Mouse (Mus musculus) kidney, postnatal 25 days (tissue): Measurements from ENCODE around the gene Stk39.

Experiments used
- DNase-seq, 2 experiments: peaks; one replicate each; pipeline ENCODE4 v3.0.0; 2021; ENCODE audit warnings: mixed read lengths in 2 of 2

Gene Stk39

GRCm38 (mm10) chr2:68336913-68337312, 135.2 kb downstream of the Stk39 start:
- no peak for DNase-seq

DNA sequence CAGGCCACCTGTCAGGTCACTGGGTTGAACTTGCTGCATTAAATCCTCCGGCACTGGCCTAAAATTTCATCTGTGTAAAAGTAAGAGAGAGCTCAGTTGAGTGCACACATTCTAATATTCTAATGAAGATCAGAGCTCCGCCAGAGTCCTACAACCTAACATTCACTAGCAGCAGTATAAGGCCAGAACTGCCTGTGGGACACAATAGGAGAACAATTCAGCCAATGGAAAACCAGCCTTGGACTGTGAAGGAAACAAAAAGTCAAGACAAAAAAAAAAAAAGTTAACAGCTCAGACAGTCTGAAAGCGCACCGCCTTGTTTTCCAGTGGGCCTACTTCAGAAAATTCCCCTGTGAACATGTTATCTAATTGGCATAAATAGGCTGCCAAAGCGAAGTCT, 137.1 kb downstream of the Stk39 start:
- DNase-seq: no peak

GRCm38 (mm10) chr2:68325306-68325705, 146.8 kb downstream of the Stk39 start:
- no peak for DNase-seq

DNA sequence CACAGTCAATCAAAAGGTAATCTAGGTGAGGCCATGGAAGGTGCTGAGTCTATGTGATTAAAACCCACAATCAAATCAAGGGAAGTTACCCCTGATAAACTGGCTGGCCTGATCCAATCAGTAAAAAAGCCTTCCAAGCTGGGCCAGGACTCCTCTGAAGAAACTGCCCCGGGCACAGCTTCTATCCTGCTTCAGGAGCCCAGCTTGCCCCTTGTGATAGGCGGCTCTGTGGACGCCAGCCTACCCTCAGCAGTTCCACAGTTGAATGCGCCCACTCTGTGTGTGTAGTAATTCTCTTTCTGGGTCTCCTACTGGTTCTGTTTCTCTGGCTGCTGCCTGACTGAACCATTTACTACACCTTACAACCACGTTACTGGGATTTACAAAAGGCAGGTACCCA, 150.8 kb downstream of the Stk39 start:
- no peak for DNase-seq

DNA sequence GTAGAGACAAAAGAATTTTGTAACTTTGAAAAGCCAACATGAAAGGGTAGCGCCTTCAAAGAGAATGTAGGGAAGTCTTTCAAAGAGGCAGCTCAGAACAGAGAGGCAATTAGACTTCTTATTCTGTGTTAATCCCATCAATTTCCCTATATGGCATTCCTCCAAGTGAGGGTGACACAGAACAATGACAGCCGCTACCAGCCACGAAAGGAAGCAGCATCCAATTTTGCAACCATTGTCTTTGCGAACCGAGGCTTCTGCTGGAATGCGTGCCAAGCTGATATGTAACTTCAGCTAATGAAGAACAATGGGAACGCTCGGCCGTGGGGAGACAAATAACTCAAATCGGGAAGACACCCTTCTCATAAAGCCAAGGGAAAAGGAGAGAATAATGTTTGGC, 151.4 kb downstream of the Stk39 start:
- peak; percentile 36 to 53 for DNase-seq

GRCm38 (mm10) chr2:68318452-68318851, 153.6 kb downstream of the Stk39 start:
- no peak for DNase-seq

DNA sequence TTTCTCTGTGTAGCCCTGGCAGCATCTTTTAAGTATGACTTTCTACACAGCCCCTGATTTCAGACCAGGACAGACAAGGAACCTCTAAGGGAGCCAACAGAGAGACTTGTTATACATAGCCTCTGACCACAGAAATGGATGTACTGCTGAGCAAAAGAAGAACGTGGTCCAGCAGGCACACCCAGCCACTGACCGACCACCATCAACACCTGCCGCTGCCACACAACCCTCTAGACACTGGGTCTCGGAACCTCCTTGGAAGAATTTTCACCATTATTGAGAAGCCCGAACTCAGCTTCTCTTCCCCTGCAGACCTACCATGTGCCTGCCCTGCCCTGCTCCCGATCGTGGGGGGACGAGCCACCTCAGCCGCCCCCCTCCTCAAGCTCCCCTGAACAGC, 154.2 kb downstream of the Stk39 start:
- DNase-seq: no peak

DNA sequence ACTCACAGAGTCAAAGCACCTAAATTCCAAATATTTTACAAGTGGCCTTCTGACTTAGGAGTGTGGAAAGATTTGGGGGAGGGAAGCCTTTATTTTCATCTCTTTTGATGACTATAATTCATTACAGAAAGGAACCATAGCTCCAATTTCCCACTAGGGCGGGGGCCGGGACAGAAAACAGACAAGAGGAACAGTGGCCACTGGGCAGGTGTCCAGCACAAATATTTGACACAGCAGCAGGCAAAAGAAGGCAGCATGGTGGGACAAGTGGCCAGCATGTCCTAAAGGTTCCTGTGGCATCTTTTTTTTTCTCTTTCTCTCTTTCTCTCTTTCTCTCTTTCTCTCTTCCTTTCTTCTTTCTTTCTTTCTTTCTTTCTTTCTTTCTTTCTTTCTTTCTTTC, 154.6 kb downstream of the Stk39 start:
- DNase-seq: peak in 1 of 2 experiments; percentile 41

DNA sequence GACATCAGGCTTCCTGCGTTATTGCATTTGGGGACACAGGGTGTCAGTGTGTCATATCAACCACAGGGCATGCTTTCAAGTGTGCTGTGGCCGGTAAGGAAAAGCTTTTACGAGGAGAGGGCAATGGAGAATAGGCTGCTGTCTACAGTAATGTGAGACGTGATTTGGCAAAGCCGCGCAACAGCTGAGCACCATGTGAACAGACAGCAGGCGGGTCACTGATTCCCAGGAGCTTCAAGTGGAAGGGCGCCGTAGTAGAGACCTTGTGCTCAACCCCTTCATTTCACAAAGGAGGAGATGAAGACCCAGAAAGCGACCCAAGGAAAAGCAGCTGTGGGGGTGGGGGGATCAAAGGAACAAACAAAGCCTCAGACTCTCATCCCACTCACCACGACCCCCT, 156.8 kb downstream of the Stk39 start:
- no peak for DNase-seq

DNA sequence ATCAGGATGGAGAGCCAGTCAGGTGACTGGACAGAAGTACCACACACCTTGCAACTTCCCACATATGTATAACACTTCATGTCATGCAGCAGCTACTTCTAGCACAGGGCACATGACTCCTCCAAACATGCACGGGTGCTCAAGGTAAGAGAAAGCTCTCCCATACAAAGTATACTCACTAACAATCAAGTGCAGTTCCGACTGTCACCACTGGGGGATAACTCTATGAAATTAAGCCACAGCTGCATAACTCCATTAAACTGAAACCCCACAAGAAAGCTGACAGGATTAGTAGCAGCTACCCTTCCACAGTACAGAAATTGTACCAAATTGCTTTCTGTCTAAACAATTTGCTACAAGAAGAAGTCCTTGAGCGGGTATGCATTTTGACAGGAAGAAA, 161.9 kb downstream of the Stk39 start:
- peak in 1 of 2 experiments; percentile 67 for DNase-seq

GRCm38 (mm10) chr2:68306519-68306918, 165.5 kb downstream of the Stk39 start:
- no peak for DNase-seq

DNA sequence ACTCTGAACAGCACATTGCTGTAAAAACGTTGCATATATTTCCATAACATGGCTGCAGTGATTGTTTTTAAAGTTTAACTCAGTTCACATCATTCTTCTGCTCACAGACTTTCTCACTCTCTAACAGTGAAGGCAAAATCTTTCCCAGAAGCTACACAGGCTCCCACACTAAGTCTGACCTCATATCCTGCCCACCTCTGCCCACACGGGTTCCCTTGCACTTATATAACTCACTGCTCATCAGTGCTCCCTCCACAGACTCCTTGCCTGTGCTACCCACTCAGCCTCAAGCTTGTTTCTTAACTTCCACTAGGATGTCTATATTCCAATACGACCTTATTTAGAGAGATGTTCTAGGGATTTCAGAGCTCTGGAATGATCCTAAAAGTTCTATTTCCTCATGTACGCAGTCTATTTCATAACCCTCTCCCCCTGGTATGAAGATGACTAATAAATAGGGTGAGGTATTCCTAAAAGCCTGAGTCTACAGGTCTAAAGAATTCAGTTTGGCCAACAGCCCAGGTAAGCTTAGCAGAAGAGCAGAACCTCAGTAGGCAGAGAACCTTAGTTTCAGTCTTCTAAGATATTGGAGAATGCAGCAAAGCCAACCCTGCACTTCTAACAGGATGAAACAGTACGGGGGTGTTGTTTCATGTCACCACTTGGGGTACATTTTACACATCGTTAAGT, 167.2 kb downstream of the Stk39 start:
- DNase-seq: no peak

GRCm38 (mm10) chr2:68301811-68302542, 170.1 kb downstream of the Stk39 start:
- DNase-seq: no peak

- DNase-seq: no peak
Measured at GRCm38 (mm10) chr2:68298356-68298755, 173.7 kb downstream of the Stk39 start.

DNA sequence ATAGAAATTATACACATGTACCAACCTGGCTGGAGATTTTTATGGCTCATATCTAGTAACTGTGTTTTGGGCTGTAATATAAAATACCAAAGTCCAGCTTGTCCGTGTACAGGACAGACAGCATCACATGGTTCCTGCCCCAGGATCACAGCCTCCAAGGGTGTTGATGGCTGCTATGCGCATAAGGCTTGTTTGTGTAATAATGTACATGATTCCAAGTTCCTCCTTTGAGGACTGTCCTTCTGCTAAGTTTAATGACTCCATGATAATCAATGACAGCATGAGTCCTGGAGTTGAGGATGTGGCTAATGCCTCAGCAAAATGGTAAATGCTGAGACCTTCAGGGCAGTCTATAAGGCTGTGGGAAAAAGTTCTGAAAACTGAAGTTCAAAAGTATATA, 174.1 kb downstream of the Stk39 start:
- no peak for DNase-seq

- DNase-seq: no peak
Measured at GRCm38 (mm10) chr2:68296743-68297142, 175.3 kb downstream of the Stk39 start.

DNA sequence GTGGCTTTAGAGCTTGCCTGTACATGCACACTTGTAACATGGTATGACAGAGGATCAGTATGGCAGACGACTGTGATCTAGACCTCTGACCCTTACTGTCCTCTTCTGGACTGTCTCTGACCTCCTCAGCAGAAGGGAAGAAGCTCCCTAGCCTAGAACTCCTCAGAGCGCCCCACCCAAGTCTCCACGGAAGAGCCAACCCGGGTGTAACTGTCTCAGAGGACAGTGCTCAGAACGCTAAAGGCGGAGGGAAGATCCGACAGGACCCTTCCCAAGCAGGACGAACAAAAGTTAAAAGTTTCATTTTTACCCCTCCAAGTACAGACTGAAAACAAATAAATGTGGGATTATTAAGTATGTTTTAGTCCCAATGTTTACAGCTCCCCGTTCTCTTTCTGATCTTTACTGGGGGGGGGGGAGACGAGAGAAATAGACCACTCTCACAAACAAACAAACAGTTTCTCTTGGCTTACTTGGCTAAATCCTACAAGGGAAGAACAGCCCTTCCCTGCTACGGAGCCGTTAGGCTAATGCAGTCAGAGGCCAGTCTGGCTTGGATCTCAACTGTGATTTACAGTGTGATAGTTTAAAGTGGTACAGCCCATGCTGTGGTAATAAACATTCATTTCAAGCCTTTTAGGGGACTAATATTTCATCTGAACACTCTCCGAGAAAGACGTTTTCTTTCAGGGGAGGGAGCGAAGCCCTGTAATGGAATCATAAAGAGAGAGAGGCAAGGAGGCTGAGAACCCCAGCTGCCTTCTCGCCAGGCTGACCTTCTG, 179.3 kb downstream of the Stk39 start:
- no peak for DNase-seq

DNA sequence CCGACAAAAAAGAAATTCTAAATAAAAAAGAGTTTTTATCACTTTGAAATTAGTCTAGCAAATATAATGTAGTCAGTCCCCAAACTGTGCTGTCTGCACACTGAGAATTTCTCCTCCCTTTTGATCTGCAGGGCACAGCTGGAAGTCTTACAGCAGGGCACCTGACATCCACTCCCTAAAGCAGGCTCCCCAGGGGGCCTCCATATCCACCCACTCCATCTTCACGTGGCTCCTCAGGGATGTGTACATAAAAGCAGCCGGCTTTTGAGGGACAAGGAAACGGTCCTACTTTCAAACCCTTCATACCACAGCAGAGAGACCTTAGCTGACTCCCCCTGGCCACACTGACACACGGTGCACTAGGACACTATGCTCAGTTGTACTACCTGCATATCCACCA, 180.2 kb downstream of the Stk39 start:
- DNase-seq: no peak

- DNase-seq: no peak
Measured at GRCm38 (mm10) chr2:68289961-68290360, 182.1 kb downstream of the Stk39 start.

DNA sequence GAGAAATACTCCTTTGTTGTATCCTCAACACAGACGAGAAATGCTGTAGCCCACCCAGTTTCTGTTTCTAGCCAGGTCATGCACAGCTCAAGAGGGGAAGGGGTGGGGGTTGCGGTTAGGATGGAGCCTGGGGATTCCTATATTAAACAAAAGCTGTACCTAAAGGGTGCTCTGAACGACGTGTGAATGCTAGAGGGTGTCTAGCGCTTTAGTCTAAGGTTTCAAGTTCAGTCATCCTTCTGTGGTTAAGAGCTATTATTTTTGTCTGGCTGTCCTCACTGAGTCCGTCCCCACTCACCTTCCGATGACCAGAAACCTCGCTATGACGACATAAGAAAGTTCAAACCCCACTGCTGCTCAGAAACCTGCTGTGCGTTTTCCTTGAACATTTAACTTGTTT, 182.9 kb downstream of the Stk39 start:
- no peak for DNase-seq

GRCm38 (mm10) chr2:68288106-68288505, 184.0 kb downstream of the Stk39 start:
- DNase-seq: no peak

GRCm38 (mm10) chr2:68284391-68284790, 187.7 kb downstream of the Stk39 start:
- DNase-seq: no peak

GRCm38 (mm10) chr2:68283021-68283548, 189.0 kb downstream of the Stk39 start:
- DNase-seq: no peak

- DNase-seq: no peak
Measured at GRCm38 (mm10) chr2:68281575-68281974, 190.5 kb downstream of the Stk39 start.
